Mouse (Mus musculus) limb, embryonic 12.5 days (tissue): ENCODE measurements around the gene Gpld1. TPM values are rescaled to one million over a fixed set of nuclear protein-coding genes. Genes with fewer than 3 reads are reported as not detected.

Source experiments
- ATAC-seq: fragments of 200-750 bp; cut with Nextera tagmentation; 2 replicates; pipeline ENCODE4 v1.8.0; 2017; ENCODE audit warnings: low read depth, moderate TSS enrichment; ENCODE audit not compliant: insufficient number of reproducible peaks, insufficient read depth, low FRiP score, low TSS enrichment
- H3K27ac ChIP-seq: fragments of 300-500 bp; sonication (generic); 2 replicates; pipeline ENCODE4 v1.5.1; 2016; ENCODE audit warnings: mild to moderate bottlenecking, moderate library complexity
- H3K27me3 ChIP-seq: fragments of 300-500 bp; sonication (generic); 2 replicates; pipeline ENCODE4 v1.6.1; 2016; ENCODE audit warnings: mild to moderate bottlenecking, moderate library complexity
- H3K36me3 ChIP-seq: fragments of 300-500 bp; sonication (generic); 2 replicates; pipeline ENCODE4 v1.6.1; 2016; ENCODE audit warnings: mild to moderate bottlenecking, moderate library complexity
- H3K4me1 ChIP-seq: fragments of 300-500 bp; sonication (generic); replicated peaks from 2 replicates; pipeline ENCODE4 v1.6.1; 2016
- H3K4me2 ChIP-seq: fragments of 300-500 bp; sonication (generic); 2 replicates; pipeline ENCODE4 v1.6.1; 2016; ENCODE audit warnings: mild to moderate bottlenecking, moderate library complexity
- H3K4me3 ChIP-seq: fragments of 300-500 bp; sonication (generic); replicated peaks from 2 replicates; pipeline ENCODE4 v1.5.1; 2016; ENCODE audit warnings: mild to moderate bottlenecking
- H3K9ac ChIP-seq: fragments of 300-500 bp; sonication (generic); replicated peaks from 2 replicates; pipeline ENCODE4 v1.6.1; 2016; ENCODE audit warnings: mild to moderate bottlenecking, moderate library complexity
- H3K9me3 ChIP-seq: fragments of 300-500 bp; sonication (generic); 2 replicates; pipeline ENCODE4 v1.6.1; 2016; ENCODE audit warnings: mild to moderate bottlenecking, moderate library complexity
- WGBS: fragments of 180-500 bp; shearing (Covaris S2); methylation state at CpG from one replicate; pipeline ENCODE4 v1.1.7; 2016; 5-methylcytosine and 5-hydroxymethylcytosine counted together
- polyA plus RNA-seq: library from polyadenylated mRNA; unstranded; fragments of >200 nt; fragmentation: Nextera tagmentation; extraction: Ambion mirVana; gene quantifications from 2 replicates; pipeline ENCODE4 v1.2.1, GENCODE M21; 2016

Gene Gpld1
- polyA plus RNA-seq, 1 experiment from 2014 or later, result 0.40 TPM

DNA sequence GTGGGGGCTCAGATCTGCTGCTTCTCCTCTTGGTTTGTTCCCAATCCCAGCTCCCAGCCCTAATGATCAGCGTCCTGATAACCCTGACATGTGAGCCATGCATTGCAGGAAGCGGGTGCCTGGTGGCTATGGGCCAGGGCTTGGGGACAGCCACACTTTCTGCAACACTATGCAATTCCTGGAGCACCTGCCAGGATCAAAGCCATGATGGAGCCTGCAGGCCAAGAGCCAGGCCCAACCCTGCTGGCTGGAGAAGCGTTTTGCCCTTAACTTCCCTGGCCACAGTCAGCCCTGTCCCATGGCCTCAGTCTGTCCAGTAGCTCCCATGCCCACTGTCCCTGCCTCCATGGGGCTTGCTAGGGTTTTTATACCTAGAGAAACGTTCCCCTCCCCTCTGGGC is 79.4 kb downstream of the Gpld1 start:
- no peaks in the 10 kb centered on the region for H3K9me3 ChIP-seq
- H3K9ac ChIP-seq, result no peak overlapping the region
- no peak overlapping the region for H3K4me2 ChIP-seq
- H3K36me3 ChIP-seq, result no peaks in the 10 kb centered on the region
- H3K27ac ChIP-seq, result no peak overlapping the region
- no peaks in the 10 kb centered on the region for H3K27me3 ChIP-seq
- 80% methylated on average over 4 of the region's 4 CpGs for WGBS
- ATAC-seq, result no peak
- H3K4me1 ChIP-seq, result peaks cover 13% of the 10 kb centered on the region
- H3K4me3 ChIP-seq, result no peak overlapping the region

GRCm38 (mm10) chr13:25023129-25023528 is 80.2 kb downstream of the Gpld1 start:
- Histone ChIP-seq H3K27ac (no peak overlapping the region), H3K27me3 (no peaks in the 10 kb centered on the region), H3K4me3 (no peak overlapping the region), H3K9ac (no peak overlapping the region), H3K4me2 (no peak overlapping the region), H3K4me1 (peaks cover 13% of the 10 kb centered on the region), H3K36me3 (no peaks in the 10 kb centered on the region), H3K9me3 (no peaks in the 10 kb centered on the region)
- no peak for ATAC-seq
- WGBS, result 71% methylated on average over 3 of the region's 3 CpGs

GRCm38 (mm10) chr13:25024655-25025054 is 81.7 kb downstream of the Gpld1 start:
- Histone ChIP-seq H3K4me3 (no peak overlapping the region), H3K9me3 (no peaks in the 10 kb centered on the region), H3K36me3 (no peaks in the 10 kb centered on the region), H3K4me1 (no peaks in the 10 kb centered on the region), H3K4me2 (no peak overlapping the region), H3K27ac (no peak overlapping the region), H3K9ac (no peak overlapping the region), H3K27me3 (no peaks in the 10 kb centered on the region)
- 27% methylated on average over 2 of the region's 2 CpGs for WGBS
- no peak for ATAC-seq

- ATAC-seq, result no peak
- WGBS, result 91% methylated on average over 6 of the region's 6 CpGs
- no peak overlapping the region for H3K4me3 ChIP-seq
Measured at GRCm38 (mm10) chr13:25026409-25027113, 83.6 kb downstream of the Gpld1 start.

DNA sequence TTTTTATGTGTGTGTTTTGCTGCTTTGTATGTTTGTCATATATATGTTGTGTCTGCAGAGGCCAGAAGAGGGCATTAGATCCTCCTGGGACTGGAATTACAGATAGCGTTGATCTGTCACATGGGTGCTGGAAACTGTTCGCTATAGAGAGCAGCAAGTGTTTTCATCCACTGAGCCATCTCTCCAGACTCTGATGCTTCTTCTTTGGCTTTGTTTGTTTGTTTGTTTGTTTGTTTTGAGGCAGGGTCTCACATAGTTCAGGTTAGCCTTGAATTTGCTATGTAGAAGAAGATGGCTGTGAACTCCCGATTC is 84.1 kb downstream of the Gpld1 start:
- 69% methylated on average over 3 of the region's 3 CpGs for WGBS
- Histone ChIP-seq H3K9me3 (no peaks in the 10 kb centered on the region), H3K27me3 (no peaks in the 10 kb centered on the region)

More at GRCm38 (mm10) chr13:25026409-25027113, 83.6 kb downstream of the Gpld1 start:
- no peak overlapping the region for H3K9ac ChIP-seq
- H3K4me2 ChIP-seq, result no peak overlapping the region
- no peak overlapping the region for H3K27ac ChIP-seq
- H3K4me1 ChIP-seq, result no peaks in the 10 kb centered on the region
- no peaks in the 10 kb centered on the region for H3K36me3 ChIP-seq
- no peaks in the 10 kb centered on the region for H3K27me3 ChIP-seq
- H3K9me3 ChIP-seq, result no peaks in the 10 kb centered on the region

GRCm38 (mm10) chr13:25039488-25039887 is 96.5 kb downstream of the Gpld1 start:
- Histone ChIP-seq H3K4me2 (no peak overlapping the region), H3K9ac (no peak overlapping the region), H3K4me1 (no peaks in the 10 kb centered on the region), H3K9me3 (no peaks in the 10 kb centered on the region), H3K27ac (no peak overlapping the region), H3K27me3 (no peaks in the 10 kb centered on the region), H3K36me3 (no peaks in the 10 kb centered on the region), H3K4me3 (no peak overlapping the region)
- ATAC-seq, result no peak
- 71% methylated on average over 2 of the region's 2 CpGs for WGBS

More for the DNA sequence above, 84.1 kb downstream of the Gpld1 start:
- no peak for ATAC-seq
- Histone ChIP-seq H3K4me1 (no peaks in the 10 kb centered on the region), H3K27ac (no peak overlapping the region), H3K36me3 (no peaks in the 10 kb centered on the region), H3K9ac (no peak overlapping the region), H3K4me2 (no peak overlapping the region), H3K4me3 (no peak overlapping the region)

Other genes with a start within 250 kb of the Gpld1 start
- not detected in 2 replicates for gene Armh2, start 201.9 kb upstream of the Gpld1 start, polyA plus RNA-seq
- 124 and 126 TPM in 2 replicates for gene Gmnn, start 181.2 kb upstream of the Gpld1 start, polyA plus RNA-seq
- gene BC005537, start 141.5 kb upstream of the Gpld1 start, polyA plus RNA-seq, result 12.1 and 14.6 TPM in 2 replicates
- 63.1 and 70.4 TPM in 2 replicates for gene Acot13, start 111.6 kb upstream of the Gpld1 start, polyA plus RNA-seq
- 74.3 and 77.2 TPM in 2 replicates for gene Tdp2, start 111.5 kb upstream of the Gpld1 start, polyA plus RNA-seq
- gene D130043K22Rik, start 98.0 kb upstream of the Gpld1 start, polyA plus RNA-seq, result 0.23 and 0.29 TPM in 2 replicates
- 6.0 and 6.8 TPM in 2 replicates for gene Aldh5a1, start 5.5 kb upstream of the Gpld1 start, polyA plus RNA-seq
- gene Mrs2, start 77.2 kb downstream of the Gpld1 start, polyA plus RNA-seq, result 18.4 and 20.8 TPM in 2 replicates
- gene Dcdc2a, start 112.9 kb downstream of the Gpld1 start, polyA plus RNA-seq, result 1.4 and 2.1 TPM in 2 replicates